Mouse (Mus musculus) lung, postnatal 14 days (tissue): Measurements from ENCODE around the gene Atl3.

Source experiments
- DNase-seq: peaks from one replicate; pipeline ENCODE4 v3.0.0; 2021

Gene Atl3

GRCm38 (mm10) chr19:7562601-7563129, 68.8 kb downstream of the Atl3 start:
- no peak for DNase-seq

- DNase-seq, result no peak
Measured at GRCm38 (mm10) chr19:7563676-7564075, 69.8 kb downstream of the Atl3 start.

GRCm38 (mm10) chr19:7564457-7564856, 70.6 kb downstream of the Atl3 start:
- no peak for DNase-seq

- no peak for DNase-seq
Measured at GRCm38 (mm10) chr19:7566826-7567225, 73.0 kb downstream of the Atl3 start.

- DNase-seq, result no peak
Measured at GRCm38 (mm10) chr19:7568364-7568763, 74.5 kb downstream of the Atl3 start.

- DNase-seq, result no peak
Measured at GRCm38 (mm10) chr19:7569650-7570049, 75.8 kb downstream of the Atl3 start.

- DNase-seq, result no peak
Measured at GRCm38 (mm10) chr19:7576180-7576579, 82.3 kb downstream of the Atl3 start.

GRCm38 (mm10) chr19:7577710-7578109, 83.9 kb downstream of the Atl3 start:
- no peak for DNase-seq

- DNase-seq, result peak; percentile 10
Measured at GRCm38 (mm10) chr19:7581042-7581441, 87.2 kb downstream of the Atl3 start.

- DNase-seq, result no peak
Measured at GRCm38 (mm10) chr19:7583101-7583500, 89.3 kb downstream of the Atl3 start.

GRCm38 (mm10) chr19:7583599-7583998, 89.8 kb downstream of the Atl3 start:
- no peak for DNase-seq

- DNase-seq, result no peak
Measured at GRCm38 (mm10) chr19:7585279-7585678, 91.4 kb downstream of the Atl3 start.

- DNase-seq, result no peak
Measured at GRCm38 (mm10) chr19:7585764-7586163, 91.9 kb downstream of the Atl3 start.
